Mouse (Mus musculus): ENCODE measurements around the gene Gcsh.

GRCm38 (mm10) chr8:116935506-116935905, 57.8 kb downstream of the Gcsh start:
- TF ChIP-seq CTCF (IDR thresholded peaks at IDR 0.05) (no peak), POLR2A (IDR thresholded peaks at IDR 0.05; ENCODE audit: insufficient read depth, low read depth, low read length) (no peak), EP300 (IDR thresholded peaks at IDR 0.05; ENCODE audit: insufficient read depth, low read depth, low read length) (no peak)
